Mouse (Mus musculus): ENCODE results near the gene Rin3.

GRCm38 (mm10) chr12:102366126-102366816, 83.4 kb downstream of the Rin3 start:
- TF ChIP-seq HCFC1 (IDR thresholded peaks at IDR 0.05; ENCODE audit: borderline replicate concordance, insufficient read depth, low read length) (no peak), ZNF384 (IDR thresholded peaks at IDR 0.05; ENCODE audit: low read depth, low read length) (no peak), ZC3H11A (IDR thresholded peaks at IDR 0.05; ENCODE audit: borderline replicate concordance, low read depth, low read length) (no peak)
